Mouse (Mus musculus) kidney, adult 2 months (tissue): ENCODE results near the gene Dgkh.

Experiments used
- CTCF ChIP-seq: fragments of 200-500 bp; conservative IDR thresholded peaks from 2 replicates; pipeline ENCODE4 v1.5.1; 2011; ENCODE audit warnings: low read depth, mild to moderate bottlenecking, control low read depth, low read length, moderate library complexity, mixed read lengths; ENCODE audit not compliant: insufficient read depth, insufficient read length
- POLR2A ChIP-seq: fragments of 200-500 bp; IDR thresholded peaks from one replicate; pipeline ENCODE4 v1.6.1; 2011; ENCODE audit warnings: low read depth, low read length, control low read depth

- peak; percentile 57 for TF ChIP-seq CTCF
- TF ChIP-seq POLR2A, result no peak
Observed at GRCm38 (mm10) chr14:78669986-78670385, 62.6 kb downstream of the Dgkh start.
